Mouse (Mus musculus): ENCODE results near the gene Sec14l1. TPM values are rescaled to one million over a fixed set of nuclear protein-coding genes. Genes with fewer than 3 reads are reported as not detected.

Gene Sec14l1
- polyA plus RNA-seq, 1 experiment from 2014 or later, result 9.2 TPM

DNA sequence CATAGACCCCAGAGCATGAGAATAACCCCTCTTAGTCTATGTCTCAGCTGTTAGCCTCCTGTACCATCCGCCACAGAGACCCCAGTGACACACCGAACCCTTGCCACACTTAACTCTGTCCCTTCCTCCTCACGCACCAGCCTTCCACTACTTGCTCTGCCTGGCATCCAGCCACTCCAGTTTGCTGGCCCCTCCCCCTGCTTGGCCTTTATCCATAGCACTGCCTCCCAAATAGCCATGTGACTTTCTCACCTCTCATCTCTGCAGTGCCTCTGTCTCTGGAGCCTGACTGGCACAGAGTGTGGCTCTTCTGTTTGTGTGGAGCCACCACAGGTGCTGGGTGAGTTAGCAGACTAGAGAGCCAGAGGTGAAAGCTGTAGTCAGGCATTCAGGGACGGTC lies 27.5 kb downstream of the Sec14l1 start:
- ATAC-seq (no peak), DNase-seq (peak; percentile 48)
- H3K4me2 ChIP-seq (ENCODE audit: low read depth, low read length), result no peak overlapping the region
- peaks cover 34% of the 10 kb centered on the region for H3K36me3 ChIP-seq (replicated peaks; ENCODE audit: insufficient read depth, low read length)
- no peaks in the 10 kb centered on the region for H3K4me1 ChIP-seq (ENCODE audit: insufficient read depth)
- no peaks in the 10 kb centered on the region for H3K9me3 ChIP-seq (ENCODE audit: low read length)
- H3K27me3 ChIP-seq (ENCODE audit: insufficient read depth, low read length), result no peaks in the 10 kb centered on the region
- no peak for TF ChIP-seq CTCF (IDR thresholded peaks at IDR 0.05; ENCODE audit: low read depth)
- no peak for TF ChIP-seq EP300 (IDR thresholded peaks at IDR 0.05; ENCODE audit: low read depth)
- H3K4me3 ChIP-seq (ENCODE audit: low read depth, low read length), result no peak overlapping the region
- H3K27ac ChIP-seq (ENCODE audit: low read depth), result no peak overlapping the region
- no peak overlapping the region for H3K9ac ChIP-seq (replicated peaks)
- 78% methylated on average over 4 of the region's 4 CpGs for WGBS (ENCODE audit: insufficient replicate concordance)

DNA sequence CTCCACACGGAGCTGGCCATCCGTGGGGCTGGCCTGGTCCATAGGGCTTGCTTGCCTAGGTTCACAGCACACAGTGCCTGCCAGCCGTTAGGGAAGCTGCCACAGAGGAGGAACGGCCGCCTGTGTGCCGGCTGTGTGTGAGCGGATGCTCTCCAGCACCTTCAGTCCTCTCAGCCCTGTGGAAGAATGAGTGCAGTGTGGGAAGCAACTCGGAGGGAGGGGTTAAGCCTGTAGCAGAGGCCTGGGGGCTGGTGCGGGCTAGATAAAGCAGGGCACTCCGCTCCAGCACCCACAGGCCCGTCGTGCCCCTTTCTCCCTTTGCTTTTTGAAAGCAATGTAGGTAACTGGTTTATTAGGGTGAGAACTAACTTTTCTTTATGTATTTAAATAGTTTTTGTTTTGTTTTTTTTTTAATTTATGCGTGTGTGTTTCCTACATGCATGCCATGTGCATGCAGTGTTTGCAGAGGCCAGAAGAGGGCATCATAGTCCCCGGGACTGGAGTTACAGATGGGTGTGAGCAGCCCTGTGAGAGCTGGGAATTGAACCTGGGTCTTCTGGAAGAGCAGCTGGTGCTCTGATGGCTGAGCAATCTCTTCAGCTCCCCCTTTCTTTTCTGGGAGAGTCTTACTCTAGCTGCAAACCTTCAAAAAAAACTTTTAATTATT lies 30.6 kb downstream of the Sec14l1 start:
- H3K9me3 ChIP-seq (ENCODE audit: low read length), result no peaks in the 10 kb centered on the region
- DNase-seq, result no peak
- H3K9ac ChIP-seq (replicated peaks), result no peak overlapping the region
- peaks cover 60% of the 10 kb centered on the region for H3K36me3 ChIP-seq (replicated peaks; ENCODE audit: insufficient read depth, low read length)
- H3K27ac ChIP-seq (ENCODE audit: low read depth), result no peak overlapping the region
- H3K27me3 ChIP-seq (ENCODE audit: insufficient read depth, low read length), result no peaks in the 10 kb centered on the region
- TF ChIP-seq EP300 (IDR thresholded peaks at IDR 0.05; ENCODE audit: low read depth) (no peak), CTCF (IDR thresholded peaks at IDR 0.05; ENCODE audit: low read depth) (peak; percentile 42)
- H3K4me1 ChIP-seq (ENCODE audit: insufficient read depth), result no peaks in the 10 kb centered on the region
- ATAC-seq, result no peak
- WGBS (ENCODE audit: insufficient replicate concordance), result 89% methylated on average over 14 of the region's 14 CpGs
- H3K4me3 ChIP-seq (ENCODE audit: low read depth, low read length), result no peak overlapping the region
- no peak overlapping the region for H3K4me2 ChIP-seq (ENCODE audit: low read depth, low read length)

DNA sequence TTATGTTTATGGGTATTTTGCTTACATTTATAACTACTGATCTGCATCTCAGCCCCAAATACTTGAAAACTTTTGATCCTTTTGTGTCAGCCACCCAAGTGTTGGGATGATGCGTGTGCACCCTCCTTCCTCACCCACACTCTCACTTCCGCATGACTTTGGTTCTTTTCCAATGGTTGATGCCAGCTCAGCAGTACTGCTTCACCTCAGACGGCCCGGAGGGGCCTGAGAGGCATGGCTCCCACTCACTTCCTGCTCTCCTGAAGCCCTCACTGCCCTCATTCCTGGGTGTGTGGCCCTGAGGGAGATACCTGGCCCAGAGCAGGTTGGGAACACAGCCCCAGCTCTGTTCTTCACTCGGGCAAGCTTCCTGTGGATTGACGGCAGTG lies 31.1 kb downstream of the Sec14l1 start:
- 88% methylated on average over 6 of the region's 6 CpGs for WGBS (ENCODE audit: insufficient replicate concordance)
- Histone ChIP-seq H3K36me3 (replicated peaks; ENCODE audit: insufficient read depth, low read length) (peaks cover 65% of the 10 kb centered on the region), H3K4me2 (ENCODE audit: low read depth, low read length) (no peak overlapping the region)

DNA sequence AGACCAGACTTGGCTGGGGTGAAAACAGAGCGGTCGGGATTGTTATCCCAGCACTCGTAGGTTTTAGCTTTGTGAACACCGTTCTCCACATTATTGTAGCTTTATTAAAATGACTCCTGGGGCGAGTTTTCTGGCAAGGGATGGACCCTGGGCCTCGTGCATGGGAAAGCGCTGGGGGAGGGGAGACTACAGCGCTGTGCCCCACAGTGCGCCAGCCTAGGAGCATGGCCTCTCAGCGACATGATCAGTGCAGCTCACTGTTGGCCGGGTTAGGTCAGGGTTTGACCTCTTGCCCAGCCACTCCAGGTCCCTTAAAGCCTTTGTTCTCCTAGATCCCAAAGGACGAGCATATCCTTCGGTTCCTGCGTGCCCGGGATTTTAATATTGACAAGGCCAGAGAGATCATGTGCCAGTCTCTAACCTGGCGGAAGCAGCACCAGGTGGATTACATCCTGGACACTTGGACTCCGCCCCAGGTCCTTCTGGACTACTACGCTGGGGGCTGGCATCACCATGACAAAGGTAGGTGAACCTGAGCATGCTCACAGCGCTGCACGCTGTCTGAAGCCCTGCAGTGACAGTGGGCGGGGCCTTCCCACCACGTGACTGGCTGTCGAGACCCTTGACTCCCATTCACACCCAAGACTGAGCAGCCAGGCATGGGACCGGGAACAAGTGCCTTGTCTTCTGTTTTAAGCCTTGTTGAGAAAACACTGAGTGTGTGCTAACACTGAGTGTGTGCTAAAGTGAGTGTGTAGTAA lies 32.0 kb downstream of the Sec14l1 start:
- no peak for ATAC-seq
- TF ChIP-seq EP300 (IDR thresholded peaks at IDR 0.05; ENCODE audit: low read depth) (no peak), CTCF (IDR thresholded peaks at IDR 0.05; ENCODE audit: low read depth) (no peak)
- Histone ChIP-seq H3K9me3 (ENCODE audit: low read length) (no peaks in the 10 kb centered on the region), H3K4me2 (ENCODE audit: low read depth, low read length) (no peak overlapping the region), H3K4me3 (ENCODE audit: low read depth, low read length) (no peak overlapping the region), H3K36me3 (replicated peaks; ENCODE audit: insufficient read depth, low read length) (peaks cover 67% of the 10 kb centered on the region), H3K4me1 (ENCODE audit: insufficient read depth) (no peaks in the 10 kb centered on the region), H3K9ac (replicated peaks) (no peak overlapping the region), H3K27ac (ENCODE audit: low read depth) (no peak overlapping the region), H3K27me3 (ENCODE audit: insufficient read depth, low read length) (no peaks in the 10 kb centered on the region)
- no peak for DNase-seq
- 75% methylated on average over 24 of the region's 24 CpGs for WGBS (ENCODE audit: insufficient replicate concordance)

More for the DNA sequence above, 31.1 kb downstream of the Sec14l1 start:
- Histone ChIP-seq H3K9me3 (ENCODE audit: low read length) (no peaks in the 10 kb centered on the region), H3K4me1 (ENCODE audit: insufficient read depth) (no peaks in the 10 kb centered on the region), H3K27me3 (ENCODE audit: insufficient read depth, low read length) (no peaks in the 10 kb centered on the region), H3K27ac (ENCODE audit: low read depth) (no peak overlapping the region), H3K4me3 (ENCODE audit: low read depth, low read length) (no peak overlapping the region), H3K9ac (replicated peaks) (no peak overlapping the region)
- DNase-seq (no peak), ATAC-seq (no peak)
- TF ChIP-seq EP300 (IDR thresholded peaks at IDR 0.05; ENCODE audit: low read depth) (no peak), CTCF (IDR thresholded peaks at IDR 0.05; ENCODE audit: low read depth) (no peak)

DNA sequence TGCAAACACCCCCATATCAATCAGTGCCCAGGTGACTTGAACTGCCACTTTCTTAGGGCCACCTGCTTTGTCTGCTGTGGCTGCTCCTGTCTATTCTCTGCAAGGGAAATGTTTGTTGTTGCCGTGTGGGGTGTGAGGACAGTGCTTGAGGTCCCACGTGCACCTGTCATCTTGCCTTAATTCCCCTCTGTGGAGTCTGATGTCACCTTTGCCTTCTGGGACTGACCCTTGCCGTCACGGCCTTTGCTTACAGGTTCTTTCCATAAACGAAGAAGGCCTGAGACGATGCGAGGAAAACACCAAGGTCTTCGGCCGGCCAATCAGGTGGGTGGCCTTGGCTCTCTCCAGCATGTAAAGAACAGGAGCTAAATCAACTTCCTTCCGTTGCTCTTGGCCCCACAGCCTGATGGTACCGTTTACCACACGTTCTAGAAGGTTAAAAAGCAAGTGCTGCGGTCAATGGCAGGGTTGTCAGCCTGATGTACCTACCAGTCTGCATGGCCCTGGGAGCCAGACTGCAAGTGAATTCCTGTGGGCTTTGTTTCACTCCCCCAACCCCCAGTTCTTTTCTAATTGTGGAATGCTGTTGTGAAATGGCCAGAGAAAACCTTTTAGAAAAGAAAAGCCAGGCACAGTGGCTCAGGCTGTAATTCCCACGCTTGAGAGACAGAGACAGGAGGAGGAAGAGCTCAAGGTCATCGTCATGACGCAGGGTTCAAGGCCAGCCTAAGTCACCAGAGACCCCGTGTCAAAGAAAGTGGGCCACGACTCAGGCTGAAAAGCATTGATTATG lies 34.1 kb downstream of the Sec14l1 start:
- no peaks in the 10 kb centered on the region for H3K27me3 ChIP-seq (ENCODE audit: insufficient read depth, low read length)
- H3K9ac ChIP-seq (replicated peaks), result no peak overlapping the region
- H3K4me3 ChIP-seq (ENCODE audit: low read depth, low read length), result no peak overlapping the region
- no peak overlapping the region for H3K27ac ChIP-seq (ENCODE audit: low read depth)
- H3K4me2 ChIP-seq (ENCODE audit: low read depth, low read length), result no peak overlapping the region
- no peaks in the 10 kb centered on the region for H3K9me3 ChIP-seq (ENCODE audit: low read length)
- ATAC-seq (no peak), DNase-seq (no peak)
- peaks cover 62% of the 10 kb centered on the region for H3K36me3 ChIP-seq (replicated peaks; ENCODE audit: insufficient read depth, low read length)
- TF ChIP-seq EP300 (IDR thresholded peaks at IDR 0.05; ENCODE audit: low read depth) (no peak), CTCF (IDR thresholded peaks at IDR 0.05; ENCODE audit: low read depth) (no peak)
- WGBS (ENCODE audit: insufficient replicate concordance), result 78% methylated on average over 18 of the region's 18 CpGs
- H3K4me1 ChIP-seq (ENCODE audit: insufficient read depth), result no peaks in the 10 kb centered on the region

DNA sequence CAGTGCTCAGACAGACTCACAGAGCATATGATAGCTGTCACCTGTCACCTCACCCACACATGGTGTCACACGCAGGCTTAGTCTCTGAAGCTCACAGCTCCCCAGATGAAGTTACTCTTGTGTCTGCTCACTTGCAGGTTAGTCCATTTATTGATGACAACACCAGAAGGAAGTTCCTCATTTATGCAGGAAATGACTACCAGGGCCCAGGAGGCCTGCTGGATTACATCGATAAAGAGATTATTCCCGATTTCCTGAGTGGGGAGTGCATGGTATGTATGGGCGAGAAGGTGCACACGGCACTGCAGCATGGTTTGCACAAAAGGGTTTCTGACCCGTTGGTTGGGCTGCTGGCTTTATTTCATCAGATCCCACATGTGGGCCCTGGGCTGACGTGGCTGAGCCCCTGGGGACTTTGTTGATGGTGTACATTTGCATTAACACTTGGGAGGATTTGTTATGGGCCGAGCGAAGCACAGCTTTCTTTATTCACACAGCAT lies 35.5 kb downstream of the Sec14l1 start:
- DNase-seq (no peak), ATAC-seq (no peak)
- TF ChIP-seq EP300 (IDR thresholded peaks at IDR 0.05; ENCODE audit: low read depth) (no peak), CTCF (IDR thresholded peaks at IDR 0.05; ENCODE audit: low read depth) (no peak)
- no peaks in the 10 kb centered on the region for H3K4me1 ChIP-seq (ENCODE audit: insufficient read depth)
- H3K4me3 ChIP-seq (ENCODE audit: low read depth, low read length), result no peak overlapping the region
- H3K27me3 ChIP-seq (ENCODE audit: insufficient read depth, low read length), result no peaks in the 10 kb centered on the region
- no peak overlapping the region for H3K4me2 ChIP-seq (ENCODE audit: low read depth, low read length)
- H3K36me3 ChIP-seq (replicated peaks; ENCODE audit: insufficient read depth, low read length), result peaks cover 55% of the 10 kb centered on the region
- no peak overlapping the region for H3K9ac ChIP-seq (replicated peaks)
- WGBS (ENCODE audit: insufficient replicate concordance), result 52% methylated on average over 9 of the region's 9 CpGs
- no peaks in the 10 kb centered on the region for H3K9me3 ChIP-seq (ENCODE audit: low read length)
- no peak overlapping the region for H3K27ac ChIP-seq (ENCODE audit: low read depth)

Measured in liver, postnatal 0 days (tissue).